Mouse (Mus musculus): ENCODE data around the gene Fndc3b. TPM values are rescaled to one million over a fixed set of nuclear protein-coding genes. Genes with fewer than 3 reads are reported as not detected.
"Not testable (repeated sequence)": the region's sequence is repeated elsewhere in the genome, so short reads cannot be mapped to it uniquely, and the experiment has no call there.

Fndc3b gene
- polyA plus RNA-seq, 1 experiment from 2014 or later, result 13.2 TPM

DNA sequence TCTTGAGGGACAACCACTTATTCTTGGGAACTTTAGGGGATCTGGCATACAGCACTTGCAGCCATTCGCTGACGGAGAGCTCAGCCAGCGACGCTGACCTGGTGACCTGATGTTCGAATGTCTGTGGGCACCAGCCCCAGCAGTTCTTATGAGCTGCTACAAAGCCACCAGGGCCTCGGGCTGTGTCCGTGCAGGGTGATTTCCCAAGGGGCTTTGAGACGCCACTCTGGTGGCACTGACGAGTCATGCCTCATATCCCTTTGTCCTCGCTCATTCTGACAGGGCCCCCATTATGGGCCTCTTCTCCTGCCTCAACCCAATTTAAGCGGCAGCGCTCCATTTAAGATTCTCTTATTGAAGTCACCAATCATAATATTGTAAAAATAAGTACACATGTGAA lies 289.1 kb downstream of the Fndc3b start:
- Histone ChIP-seq H3K4me1 (peaks cover 3% of the 10 kb centered on the region; the same call in 1 of the 2 replicates), H3K4me2 (no peak overlapping the region), H3K27ac (no peak overlapping the region), H3K4me3 (replicated peaks) (no peak overlapping the region), H3K9ac (no peak overlapping the region), H3K36me3 (replicated peaks) (peaks cover 12% of the 10 kb centered on the region; the same call in 1 of the 2 replicates), H3K9me3 (no peaks in the 10 kb centered on the region), H3K27me3 (no peaks in the 10 kb centered on the region)
- 69% methylated on average over 12 of the region's 12 CpGs for WGBS
- ATAC-seq (ENCODE audit: low FRiP score), result no peak

DNA sequence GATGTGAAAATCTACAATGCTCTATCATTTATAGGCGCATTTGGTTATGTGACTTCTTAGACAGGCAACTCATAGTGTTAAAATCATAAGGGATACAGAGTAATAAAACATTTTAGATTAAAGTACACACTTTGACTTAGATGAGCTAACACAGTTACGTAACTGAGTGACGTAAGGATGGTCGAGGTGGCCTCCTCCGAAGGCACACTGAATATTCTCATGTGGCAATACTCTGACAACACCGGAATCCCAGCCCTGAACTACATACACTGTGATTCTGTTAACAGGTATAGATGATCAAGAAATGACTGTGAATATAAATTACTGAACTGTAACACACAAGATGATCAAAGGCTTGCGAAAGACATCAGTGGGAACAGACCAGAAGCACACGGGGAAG lies 292.5 kb downstream of the Fndc3b start:
- 96% methylated on average over 8 of the region's 8 CpGs for WGBS
- H3K4me3 ChIP-seq (replicated peaks), result no peak overlapping the region
- H3K36me3 ChIP-seq (replicated peaks), result peaks cover 9% of the 10 kb centered on the region; the same call in 1 of the 2 replicates
- no peak overlapping the region for H3K4me2 ChIP-seq
- H3K27ac ChIP-seq, result no peak overlapping the region
- no peaks in the 10 kb centered on the region for H3K27me3 ChIP-seq
- no peak for ATAC-seq (ENCODE audit: low FRiP score)
- H3K4me1 ChIP-seq, result peaks cover 3% of the 10 kb centered on the region; the same call in 1 of the 2 replicates
- H3K9ac ChIP-seq, result no peak overlapping the region
- no peaks in the 10 kb centered on the region for H3K9me3 ChIP-seq

DNA sequence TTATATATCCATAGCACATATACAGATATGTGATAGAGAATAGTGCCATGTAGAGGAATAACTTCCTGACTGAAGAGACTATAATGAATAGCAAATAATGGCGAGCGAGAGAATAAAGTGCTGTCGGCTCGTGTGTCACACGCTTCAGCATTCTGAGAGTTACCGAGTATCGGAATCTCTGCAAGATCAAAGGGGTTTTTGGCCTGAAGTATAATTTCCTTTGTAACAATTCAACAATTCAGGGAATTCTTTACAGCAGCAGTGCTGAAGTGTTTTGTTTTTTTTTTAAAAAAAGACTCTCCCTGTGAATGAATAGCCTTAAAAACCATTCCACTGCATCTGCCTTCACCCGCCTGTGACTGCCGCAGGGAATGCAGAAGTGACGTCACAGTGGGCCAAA lies 294.3 kb downstream of the Fndc3b start:
- Histone ChIP-seq H3K4me1 (no peaks in the 10 kb centered on the region), H3K27ac (no peak overlapping the region), H3K36me3 (replicated peaks) (0 out of 2 replicates have a peak, but pooled peaks cover 9% of the 10 kb centered on the region), H3K9ac (no peak overlapping the region), H3K9me3 (no peaks in the 10 kb centered on the region), H3K27me3 (no peaks in the 10 kb centered on the region), H3K4me2 (no peak overlapping the region), H3K4me3 (replicated peaks) (no peak overlapping the region)
- ATAC-seq (ENCODE audit: low FRiP score), result no peak
- 82% methylated on average over 10 of the region's 10 CpGs for WGBS

DNA sequence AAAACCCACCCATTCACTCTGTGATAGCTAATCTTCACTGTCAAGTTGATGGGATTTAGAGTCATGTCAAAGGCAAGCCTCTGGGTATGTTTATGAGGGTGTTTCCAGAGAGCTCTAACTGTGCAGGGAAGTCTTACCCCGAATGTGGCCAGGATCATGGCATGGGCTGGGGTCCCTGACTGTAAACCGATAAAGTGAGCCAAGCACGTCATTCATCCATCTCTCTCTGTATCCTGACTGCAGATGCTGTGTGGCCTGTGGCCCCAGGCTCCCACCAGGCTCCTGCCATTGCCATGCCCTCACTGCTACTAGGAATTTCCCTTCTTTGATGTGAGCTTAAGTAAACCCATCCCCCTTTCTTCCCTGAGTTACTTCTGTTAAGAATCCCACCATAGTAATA lies 297.5 kb downstream of the Fndc3b start:
- Histone ChIP-seq H3K4me1 (no peaks in the 10 kb centered on the region), H3K9me3 (no peaks in the 10 kb centered on the region), H3K9ac (no peak overlapping the region), H3K27me3 (no peaks in the 10 kb centered on the region), H3K4me2 (no peak overlapping the region), H3K4me3 (replicated peaks) (no peak overlapping the region), H3K36me3 (replicated peaks) (no peaks in the 10 kb centered on the region), H3K27ac (no peak overlapping the region)
- no peak for ATAC-seq (ENCODE audit: low FRiP score)
- 85% methylated on average over 3 of the region's 3 CpGs for WGBS

DNA sequence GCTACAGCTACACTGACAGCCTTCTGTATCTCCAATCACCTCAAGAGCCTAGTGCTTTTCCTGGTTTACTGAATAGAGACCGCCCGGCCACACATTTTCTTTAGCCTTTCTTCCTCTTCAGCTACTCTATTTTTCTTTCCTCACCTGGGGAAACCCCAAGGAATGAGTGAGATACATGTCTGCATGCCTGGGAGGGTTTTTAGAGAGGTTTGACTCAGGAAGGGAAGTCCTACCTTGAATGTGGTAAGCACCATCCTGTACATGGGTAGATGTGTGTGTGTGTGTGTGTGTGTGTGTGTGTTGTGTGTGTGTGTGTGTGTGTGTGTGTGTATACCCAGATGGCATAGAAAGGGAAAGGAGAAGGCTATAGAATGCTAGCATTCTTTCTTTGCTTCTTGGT lies 299.8 kb downstream of the Fndc3b start:
- 94% methylated on average over 2 of the region's 2 CpGs for WGBS
- no peak overlapping the region for H3K4me2 ChIP-seq
- no peak overlapping the region for H3K27ac ChIP-seq
- H3K4me3 ChIP-seq (replicated peaks), result no peak overlapping the region
- H3K9me3 ChIP-seq, result no peaks in the 10 kb centered on the region
- no peaks in the 10 kb centered on the region for H3K27me3 ChIP-seq
- ATAC-seq (ENCODE audit: low FRiP score), result no peak
- no peaks in the 10 kb centered on the region for H3K36me3 ChIP-seq (replicated peaks)
- no peak overlapping the region for H3K9ac ChIP-seq
- no peaks in the 10 kb centered on the region for H3K4me1 ChIP-seq

DNA sequence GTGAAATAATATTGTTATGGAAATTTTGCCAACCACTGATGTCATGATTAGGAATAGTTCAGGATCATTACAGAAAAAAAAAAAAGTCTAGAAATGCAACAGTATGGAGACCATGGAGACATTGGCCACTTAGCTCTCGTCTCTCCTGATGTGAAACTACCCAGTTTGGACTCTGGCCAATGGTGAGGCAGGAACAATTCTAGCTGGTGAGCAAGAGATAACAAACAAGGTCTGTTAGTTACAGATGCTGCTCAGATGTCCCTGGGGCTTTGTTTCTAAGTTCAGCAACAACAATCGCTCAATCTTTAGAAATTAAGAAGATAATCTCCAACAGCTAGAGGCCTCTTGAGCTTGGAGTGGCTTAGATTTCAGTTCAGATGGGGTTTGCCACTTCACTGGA lies 302.5 kb downstream of the Fndc3b start:
- Histone ChIP-seq H3K9me3 (no peaks in the 10 kb centered on the region), H3K36me3 (replicated peaks) (no peaks in the 10 kb centered on the region), H3K4me1 (no peaks in the 10 kb centered on the region), H3K4me3 (replicated peaks) (no peak overlapping the region), H3K27me3 (no peaks in the 10 kb centered on the region), H3K9ac (no peak overlapping the region), H3K4me2 (no peak overlapping the region), H3K27ac (no peak overlapping the region)
- 76% methylated on average over 2 of the region's 2 CpGs for WGBS
- no peak for ATAC-seq (ENCODE audit: low FRiP score)

DNA sequence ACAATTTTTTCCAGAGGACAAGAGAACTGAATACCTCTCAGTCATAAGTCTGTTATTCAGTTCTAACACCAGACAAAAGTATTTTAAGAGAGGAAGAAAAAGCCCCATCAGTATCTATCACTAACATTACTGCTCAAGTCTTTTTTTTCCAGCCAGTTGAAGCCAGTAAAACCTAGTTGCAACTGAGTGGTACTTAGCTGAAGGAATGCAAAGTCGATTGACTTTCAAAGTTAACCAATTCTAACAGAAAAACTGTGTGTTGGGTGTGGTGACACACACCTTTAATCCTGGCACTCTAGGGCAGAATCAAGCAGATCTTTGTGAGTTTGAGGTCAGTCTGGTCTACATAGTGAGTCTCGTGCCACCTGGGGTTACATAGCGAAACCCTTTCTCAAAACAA lies 304.7 kb downstream of the Fndc3b start:
- ATAC-seq (ENCODE audit: low FRiP score), result no peak
- no peak overlapping the region for H3K4me3 ChIP-seq (replicated peaks)
- no peak overlapping the region for H3K9ac ChIP-seq
- no peaks in the 10 kb centered on the region for H3K27me3 ChIP-seq
- H3K4me2 ChIP-seq, result no peak overlapping the region
- no peaks in the 10 kb centered on the region for H3K36me3 ChIP-seq (replicated peaks)
- 88% methylated on average over 3 of the region's 3 CpGs for WGBS
- H3K27ac ChIP-seq, result no peak overlapping the region
- H3K4me1 ChIP-seq, result no peaks in the 10 kb centered on the region
- H3K9me3 ChIP-seq, result no peaks in the 10 kb centered on the region

DNA sequence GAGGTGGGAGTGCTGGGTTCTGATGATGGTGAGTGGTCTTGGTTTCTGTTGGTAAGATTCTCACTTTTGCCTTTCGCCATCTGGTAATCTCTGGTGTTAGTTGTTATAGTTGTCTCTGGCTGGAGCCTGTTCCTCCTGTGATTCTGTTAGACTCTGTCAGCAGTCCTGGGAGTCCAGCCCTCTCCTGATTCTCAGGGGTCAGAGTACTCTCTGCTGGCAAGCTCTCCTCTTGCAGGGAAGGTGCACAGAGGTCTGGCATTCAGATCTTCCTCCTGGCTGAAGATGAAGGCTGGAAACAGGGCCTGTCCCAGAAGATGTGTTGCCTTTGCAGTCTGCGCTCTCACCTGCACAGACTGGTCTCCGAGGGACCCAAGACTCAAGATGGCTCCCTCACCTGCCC lies 310.1 kb downstream of the Fndc3b start:
- WGBS, result 97% methylated on average over 3 of the region's 3 CpGs
- H3K4me2 ChIP-seq; H3K27me3 ChIP-seq; H3K4me1 ChIP-seq; H3K4me3 ChIP-seq (replicated peaks); H3K36me3 ChIP-seq (replicated peaks); H3K9me3 ChIP-seq; ATAC-seq (ENCODE audit: low FRiP score); H3K9ac ChIP-seq; H3K27ac ChIP-seq: not testable (repeated sequence)

DNA sequence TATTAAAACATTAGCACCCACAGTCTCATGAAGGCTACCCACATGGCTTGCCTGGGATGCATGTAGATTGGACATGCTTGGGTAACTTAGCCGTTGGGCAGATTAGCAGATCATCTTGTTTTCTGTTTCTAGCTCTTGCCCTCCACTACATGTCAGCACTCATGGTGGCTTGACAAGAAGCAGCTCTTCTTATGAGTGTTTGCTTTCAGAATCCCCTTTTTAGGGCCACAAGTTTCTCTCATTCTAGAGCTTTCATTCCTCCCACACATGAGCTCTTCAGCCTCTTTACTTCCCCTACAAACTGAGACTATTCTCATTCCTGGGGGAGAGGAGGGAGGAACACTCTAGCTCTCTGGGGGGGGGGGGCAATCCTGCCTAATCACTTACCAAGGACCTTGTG lies 321.2 kb downstream of the Fndc3b start:
- 68% methylated on average over 1 of the region's 1 CpGs for WGBS
- Histone ChIP-seq H3K9me3 (no peaks in the 10 kb centered on the region), H3K4me1 (no peaks in the 10 kb centered on the region), H3K4me2 (no peak overlapping the region), H3K27me3 (no peaks in the 10 kb centered on the region), H3K27ac (no peak overlapping the region), H3K4me3 (replicated peaks) (no peak overlapping the region), H3K9ac (no peak overlapping the region), H3K36me3 (replicated peaks) (no peaks in the 10 kb centered on the region)
- no peak for ATAC-seq (ENCODE audit: low FRiP score)

DNA sequence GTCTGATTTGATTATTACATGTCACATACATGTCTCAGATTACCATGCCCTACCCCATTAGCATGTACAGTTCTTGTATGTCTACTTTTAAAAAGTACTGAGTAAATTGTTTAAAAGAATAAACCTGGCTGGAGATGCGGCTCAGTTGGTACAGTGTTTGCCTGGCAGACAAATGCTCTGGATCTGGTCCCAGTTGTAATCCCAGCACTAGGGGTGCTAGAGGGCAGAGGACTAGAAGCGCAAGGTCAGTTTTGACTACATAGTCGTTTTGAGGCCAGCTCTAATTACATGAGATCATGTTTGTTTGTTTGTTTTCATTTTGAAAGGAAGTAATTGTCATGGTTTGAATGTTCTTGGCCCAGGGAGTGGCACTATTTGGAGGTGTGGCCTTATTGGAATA lies 326.3 kb downstream of the Fndc3b start:
- Histone ChIP-seq H3K4me1 (no peaks in the 10 kb centered on the region), H3K27me3 (no peaks in the 10 kb centered on the region), H3K27ac (no peak overlapping the region), H3K4me3 (replicated peaks) (no peak overlapping the region), H3K4me2 (no peak overlapping the region), H3K9me3 (no peaks in the 10 kb centered on the region), H3K9ac (no peak overlapping the region), H3K36me3 (replicated peaks) (no peaks in the 10 kb centered on the region)
- no peak for ATAC-seq (ENCODE audit: low FRiP score)
- WGBS, result 71% methylated on average over 3 of the region's 3 CpGs

DNA sequence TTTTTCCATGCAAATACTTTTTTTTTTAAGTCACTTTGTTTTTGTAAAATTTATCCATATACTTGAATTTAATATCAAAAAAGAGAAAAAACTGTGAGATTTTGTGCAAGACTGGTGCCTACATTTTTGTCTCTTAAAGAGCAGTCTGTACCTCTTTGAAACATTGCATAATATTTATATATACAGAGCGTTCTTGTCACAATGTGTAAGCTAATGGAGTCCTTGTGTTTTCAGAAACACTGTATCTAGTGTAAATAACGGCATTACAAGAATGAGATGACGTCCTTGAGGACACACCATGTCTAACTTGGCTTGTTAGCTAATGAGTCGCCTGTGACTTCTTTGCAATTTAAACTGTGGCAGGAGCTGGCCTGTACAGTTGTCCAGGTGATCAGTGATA lies 333.2 kb downstream of the Fndc3b start:
- H3K27ac ChIP-seq, result no peak overlapping the region
- H3K36me3 ChIP-seq (replicated peaks), result no peaks in the 10 kb centered on the region
- H3K4me3 ChIP-seq (replicated peaks), result no peak overlapping the region
- ATAC-seq (ENCODE audit: low FRiP score), result no peak
- peaks cover 17% of the 10 kb centered on the region for H3K27me3 ChIP-seq
- no peak overlapping the region for H3K9ac ChIP-seq
- WGBS, result 80% methylated on average over 4 of the region's 4 CpGs
- no peaks in the 10 kb centered on the region for H3K9me3 ChIP-seq
- no peaks in the 10 kb centered on the region for H3K4me1 ChIP-seq
- H3K4me2 ChIP-seq, result no peak overlapping the region

DNA sequence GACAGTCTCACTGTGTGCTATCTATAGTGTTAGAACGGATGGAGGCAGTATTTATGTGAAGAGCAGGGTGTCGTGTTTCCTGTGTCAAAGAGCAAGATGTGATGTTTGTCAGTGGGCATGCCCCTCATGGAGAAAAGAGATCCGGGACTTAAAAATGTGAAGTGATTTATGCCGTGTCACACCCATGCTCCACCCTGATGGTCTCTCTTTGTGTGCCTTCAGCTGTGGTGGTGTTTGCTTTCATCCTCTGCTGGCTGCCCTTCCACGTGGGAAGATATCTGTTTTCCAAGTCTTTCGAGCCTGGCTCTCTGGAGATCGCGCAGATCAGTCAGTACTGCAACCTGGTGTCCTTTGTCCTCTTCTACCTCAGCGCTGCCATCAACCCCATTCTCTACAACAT lies 336.7 kb downstream of the Fndc3b start:
- H3K4me1 ChIP-seq, result peaks cover 16% of the 10 kb centered on the region
- no peaks in the 10 kb centered on the region for H3K9me3 ChIP-seq
- ATAC-seq (ENCODE audit: low FRiP score), result no peak
- no peaks in the 10 kb centered on the region for H3K36me3 ChIP-seq (replicated peaks)
- H3K4me2 ChIP-seq, result no peak overlapping the region
- H3K27ac ChIP-seq, result no peak overlapping the region
- H3K9ac ChIP-seq, result no peak overlapping the region
- peaks cover 52% of the 10 kb centered on the region for H3K27me3 ChIP-seq
- H3K4me3 ChIP-seq (replicated peaks), result no peak overlapping the region
- WGBS, result 69% methylated on average over 9 of the region's 9 CpGs

DNA sequence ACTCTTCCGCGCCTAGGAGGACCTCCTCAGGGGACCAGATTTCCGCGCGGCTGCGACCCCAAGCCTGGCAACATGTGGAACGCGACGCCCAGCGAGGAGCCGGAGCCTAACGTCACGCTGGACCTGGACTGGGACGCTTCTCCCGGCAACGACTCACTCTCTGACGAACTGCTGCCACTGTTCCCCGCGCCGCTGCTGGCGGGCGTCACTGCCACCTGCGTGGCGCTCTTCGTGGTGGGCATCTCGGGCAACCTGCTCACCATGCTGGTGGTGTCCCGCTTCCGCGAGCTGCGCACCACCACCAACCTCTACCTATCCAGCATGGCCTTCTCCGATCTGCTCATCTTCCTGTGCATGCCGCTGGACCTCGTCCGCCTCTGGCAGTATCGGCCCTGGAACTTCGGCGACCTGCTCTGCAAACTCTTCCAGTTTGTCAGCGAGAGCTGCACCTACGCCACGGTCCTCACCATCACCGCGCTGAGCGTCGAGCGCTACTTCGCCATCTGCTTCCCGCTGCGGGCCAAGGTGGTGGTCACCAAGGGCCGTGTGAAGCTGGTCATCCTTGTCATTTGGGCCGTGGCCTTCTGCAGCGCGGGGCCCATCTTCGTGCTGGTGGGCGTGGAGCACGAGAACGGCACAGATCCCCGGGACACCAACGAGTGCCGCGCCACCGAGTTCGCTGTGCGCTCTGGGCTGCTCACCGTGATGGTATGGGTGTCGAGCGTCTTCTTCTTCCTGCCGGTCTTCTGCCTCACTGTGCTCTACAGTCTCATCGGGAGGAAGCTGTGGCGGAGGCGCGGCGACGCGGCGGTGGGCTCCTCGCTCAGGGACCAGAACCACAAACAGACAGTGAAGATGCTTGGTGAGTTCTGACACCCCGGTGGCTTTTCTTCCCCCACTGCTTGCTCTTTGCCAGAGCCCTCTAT lies 339.1 kb downstream of the Fndc3b start:
- ATAC-seq (ENCODE audit: low FRiP score), result 0 out of 2 replicates have a peak, but pooled peaks have one; percentile 49
- Histone ChIP-seq H3K27ac (no peak overlapping the region), H3K4me1 (peaks cover 16% of the 10 kb centered on the region), H3K9me3 (no peaks in the 10 kb centered on the region), H3K36me3 (replicated peaks) (no peaks in the 10 kb centered on the region), H3K9ac (no peak overlapping the region), H3K4me3 (replicated peaks) (peak overlapping the region; percentile 39), H3K4me2 (peak overlapping the region; percentile 68), H3K27me3 (peaks cover 62% of the 10 kb centered on the region)
- 1% methylated on average over 76 of the region's 77 CpGs for WGBS

Measured in forebrain, embryonic 12.5 days (tissue).